Mouse (Mus musculus) cerebellum, adult 9-10 months (tissue): Measurements from ENCODE around the gene Sgf29.

Experiments used
- DNase-seq: peaks from one replicate; pipeline ENCODE4 v3.0.0; 2022

The Sgf29 gene

DNA sequence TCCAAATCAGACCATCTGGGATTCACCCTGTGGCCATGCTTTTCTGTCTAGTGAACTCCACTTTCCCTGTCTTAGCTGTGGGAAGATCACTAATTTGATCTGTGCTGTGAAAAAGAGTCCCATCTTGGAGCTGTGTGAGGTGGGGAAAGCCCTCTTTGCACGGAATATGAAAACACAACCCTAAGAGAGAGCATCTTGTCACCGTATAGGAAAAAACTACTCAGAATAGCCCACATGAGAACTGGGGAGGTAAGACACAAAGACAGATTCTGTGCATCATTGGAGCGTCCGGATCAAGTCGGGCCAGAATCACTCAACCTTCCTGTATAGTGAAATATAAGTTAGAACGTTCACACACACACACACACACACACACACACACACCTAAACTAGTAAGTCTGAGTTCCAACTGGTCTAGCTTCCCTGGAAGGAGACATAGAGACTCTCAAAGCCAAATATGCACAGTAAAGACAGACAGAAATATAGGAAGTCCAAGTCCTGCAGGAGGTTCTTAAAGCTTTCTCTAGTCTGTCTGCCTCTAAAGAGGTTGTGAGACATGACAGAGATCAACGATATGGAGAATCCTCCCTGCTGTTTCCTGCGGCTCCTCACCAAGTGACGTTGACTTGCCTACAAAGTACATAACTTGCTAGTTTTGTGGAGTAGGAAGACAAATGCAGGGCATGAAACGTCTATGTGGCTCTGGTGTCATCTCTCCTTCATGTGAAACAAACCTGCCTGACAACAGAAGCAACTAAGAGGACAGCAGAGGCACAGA is 59.3 kb downstream of the Sgf29 start:
- no peak for DNase-seq

DNA sequence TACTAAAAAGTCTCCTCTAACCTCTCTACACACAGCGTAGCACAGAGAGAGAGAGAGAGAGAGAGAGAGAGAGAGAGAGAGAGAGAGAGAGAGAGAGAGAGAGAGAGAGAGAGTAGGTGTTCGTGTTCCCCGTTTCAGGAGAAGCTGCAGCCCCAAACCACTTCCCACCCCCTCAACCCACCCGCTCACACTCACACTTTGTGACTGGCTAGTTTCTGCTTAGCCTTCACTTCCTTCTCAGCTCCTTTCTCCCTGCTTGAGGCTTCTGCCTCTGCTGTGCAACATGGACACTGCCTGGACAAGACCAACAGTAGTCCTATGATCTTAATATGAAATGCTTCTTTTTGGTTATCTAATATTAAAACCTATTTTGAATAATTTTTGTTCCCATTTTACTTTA is 61.2 kb downstream of the Sgf29 start:
- no peak for DNase-seq

- DNase-seq: no peak
Measured at GRCm38 (mm10) chr7:126711910-126712309, 62.8 kb downstream of the Sgf29 start.

DNA sequence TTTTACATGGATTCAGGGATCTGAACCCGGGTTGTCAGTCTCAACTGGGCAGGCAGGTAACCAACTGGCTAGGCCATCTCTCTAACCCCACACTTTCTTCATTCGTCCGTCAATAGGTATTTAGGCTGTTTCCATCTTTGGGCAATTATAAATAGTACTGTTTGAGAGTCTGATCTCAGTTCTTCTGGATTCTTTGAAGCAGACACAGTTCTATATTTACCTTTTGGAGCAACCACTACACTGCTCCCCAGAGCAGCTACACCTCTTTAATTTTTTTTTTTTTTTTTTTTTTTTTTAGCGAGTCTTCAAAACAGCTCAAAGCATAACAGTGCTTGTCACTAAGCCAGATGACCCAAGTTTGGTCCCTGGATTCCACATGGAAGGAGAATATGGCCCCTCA is 66.6 kb downstream of the Sgf29 start:
- DNase-seq: no peak

GRCm38 (mm10) chr7:126717566-126717965 is 68.5 kb downstream of the Sgf29 start:
- no peak for DNase-seq

DNA sequence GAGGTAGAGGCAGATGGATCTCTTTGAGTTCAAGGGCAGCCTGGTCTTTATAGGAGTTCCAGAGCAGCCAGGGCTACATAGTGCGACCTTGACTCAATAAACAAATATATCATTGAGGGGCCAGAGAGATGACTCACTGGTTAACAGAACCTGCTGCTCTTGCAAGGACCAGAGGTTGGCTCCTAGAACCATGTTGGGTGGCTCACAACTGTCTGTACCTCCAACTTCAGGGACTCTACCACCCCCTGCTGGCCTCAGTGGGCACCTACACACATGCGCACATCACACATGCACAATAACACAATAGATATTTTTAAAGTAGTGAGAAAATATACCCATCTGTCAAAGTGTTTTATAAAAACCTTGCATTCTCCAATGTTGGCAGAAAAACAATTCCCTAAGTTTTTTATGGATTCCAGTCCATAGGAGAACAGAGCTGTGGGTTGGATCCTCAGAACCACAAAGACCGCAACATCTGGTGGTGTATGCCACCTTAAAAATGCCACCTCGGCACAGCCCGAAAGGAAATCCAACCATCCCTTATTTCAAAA is 69.8 kb downstream of the Sgf29 start:
- no peak for DNase-seq

DNA sequence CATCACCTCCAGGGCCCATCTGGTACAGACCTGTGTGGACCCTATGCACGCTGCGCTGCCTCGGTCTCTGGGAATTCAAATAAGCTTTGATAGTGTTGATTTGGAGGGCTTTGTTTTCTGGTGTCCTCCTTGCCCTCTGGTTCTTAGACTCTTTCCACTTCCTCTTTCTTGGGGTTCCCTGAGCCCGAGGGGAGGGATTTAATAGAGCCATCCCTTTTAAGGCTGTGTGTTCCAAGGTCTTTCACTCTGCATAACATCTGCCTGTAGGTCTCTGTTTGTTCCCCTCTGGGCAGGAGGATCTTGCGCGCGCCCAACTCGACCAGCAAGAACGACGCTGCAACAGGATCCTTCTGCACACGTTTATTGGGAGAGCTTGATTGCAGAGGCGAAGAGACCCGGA is 72.5 kb downstream of the Sgf29 start:
- DNase-seq: no peak
